Mouse (Mus musculus): Measurements from ENCODE around the gene Sgms1. TPM values are rescaled to one million over a fixed set of nuclear protein-coding genes. Genes with fewer than 3 reads are reported as not detected.

The Sgms1 gene
- polyA plus RNA-seq, 1 experiment from 2014 or later = 9.9 TPM

GRCm38 (mm10) chr19:32276817-32277216, 112.7 kb downstream of the Sgms1 start:
- Histone ChIP-seq H3K27ac (no peak overlapping the region), H3K4me3 (no peak overlapping the region), H3K27me3 (no peaks in the 10 kb centered on the region), H3K4me2 (no peak overlapping the region), H3K4me1 (no peaks in the 10 kb centered on the region), H3K9ac (no peak overlapping the region), H3K36me3 (ENCODE audit: poor library complexity, severe bottlenecking) (no peaks in the 10 kb centered on the region), H3K9me3 (replicated peaks) (no peaks in the 10 kb centered on the region)
- 94% methylated on average over 8 of the region's 8 CpGs for WGBS
- no peak for ATAC-seq

- no peak for ATAC-seq
- Histone ChIP-seq H3K4me3 (no peak overlapping the region), H3K9ac (no peak overlapping the region), H3K9me3 (replicated peaks) (no peaks in the 10 kb centered on the region), H3K4me2 (no peak overlapping the region), H3K36me3 (ENCODE audit: poor library complexity, severe bottlenecking) (no peaks in the 10 kb centered on the region), H3K4me1 (no peaks in the 10 kb centered on the region), H3K27me3 (no peaks in the 10 kb centered on the region), H3K27ac (no peak overlapping the region)
- 93% methylated on average over 5 of the region's 5 CpGs for WGBS
Observed at GRCm38 (mm10) chr19:32276263-32276662, 113.3 kb downstream of the Sgms1 start.

- WGBS = 89% methylated on average over 14 of the region's 14 CpGs
- Histone ChIP-seq H3K4me3 (no peak overlapping the region), H3K4me1 (no peaks in the 10 kb centered on the region), H3K36me3 (ENCODE audit: poor library complexity, severe bottlenecking) (no peaks in the 10 kb centered on the region), H3K27ac (no peak overlapping the region), H3K9ac (no peak overlapping the region), H3K9me3 (replicated peaks) (no peaks in the 10 kb centered on the region), H3K27me3 (no peaks in the 10 kb centered on the region), H3K4me2 (no peak overlapping the region)
- no peak for ATAC-seq
Observed at GRCm38 (mm10) chr19:32275068-32275925, 114.2 kb downstream of the Sgms1 start.

- Histone ChIP-seq H3K9me3 (replicated peaks) (no peaks in the 10 kb centered on the region), H3K4me1 (no peaks in the 10 kb centered on the region), H3K4me3 (no peak overlapping the region), H3K9ac (no peak overlapping the region), H3K27me3 (no peaks in the 10 kb centered on the region), H3K4me2 (no peak overlapping the region), H3K27ac (no peak overlapping the region), H3K36me3 (ENCODE audit: poor library complexity, severe bottlenecking) (no peaks in the 10 kb centered on the region)
- ATAC-seq = no peak
- 77% methylated on average over 2 of the region's 2 CpGs for WGBS
Observed at GRCm38 (mm10) chr19:32274145-32274544, 115.4 kb downstream of the Sgms1 start.

- 52% methylated on average over 3 of the region's 3 CpGs for WGBS
Observed at GRCm38 (mm10) chr19:32273714-32274113, 115.8 kb downstream of the Sgms1 start.

GRCm38 (mm10) chr19:32272475-32273260, 116.8 kb downstream of the Sgms1 start:
- Histone ChIP-seq H3K9ac (no peak overlapping the region), H3K36me3 (ENCODE audit: poor library complexity, severe bottlenecking) (no peaks in the 10 kb centered on the region), H3K4me1 (no peaks in the 10 kb centered on the region), H3K9me3 (replicated peaks) (no peaks in the 10 kb centered on the region), H3K4me3 (no peak overlapping the region), H3K27ac (no peak overlapping the region), H3K4me2 (no peak overlapping the region), H3K27me3 (no peaks in the 10 kb centered on the region)
- no peak for ATAC-seq
- WGBS = 88% methylated on average over 6 of the region's 6 CpGs

More at GRCm38 (mm10) chr19:32273714-32274113, 115.8 kb downstream of the Sgms1 start:
- H3K4me3 ChIP-seq = no peak overlapping the region
- H3K36me3 ChIP-seq (ENCODE audit: poor library complexity, severe bottlenecking) = no peaks in the 10 kb centered on the region
- ATAC-seq = no peak
- no peak overlapping the region for H3K9ac ChIP-seq
- no peaks in the 10 kb centered on the region for H3K4me1 ChIP-seq
- H3K27ac ChIP-seq = no peak overlapping the region
- no peaks in the 10 kb centered on the region for H3K9me3 ChIP-seq (replicated peaks)
- H3K27me3 ChIP-seq = no peaks in the 10 kb centered on the region
- no peak overlapping the region for H3K4me2 ChIP-seq

- WGBS = 90% methylated on average over 11 of the region's 11 CpGs
- no peak overlapping the region for H3K27ac ChIP-seq
- no peaks in the 10 kb centered on the region for H3K9me3 ChIP-seq (replicated peaks)
- no peaks in the 10 kb centered on the region for H3K27me3 ChIP-seq
- H3K9ac ChIP-seq = no peak overlapping the region
- H3K36me3 ChIP-seq (ENCODE audit: poor library complexity, severe bottlenecking) = no peaks in the 10 kb centered on the region
- no peak for ATAC-seq
- H3K4me1 ChIP-seq = no peaks in the 10 kb centered on the region
- no peak overlapping the region for H3K4me2 ChIP-seq
- no peak overlapping the region for H3K4me3 ChIP-seq
Observed at GRCm38 (mm10) chr19:32271455-32272200, 117.9 kb downstream of the Sgms1 start.

- no peak for ATAC-seq
- no peaks in the 10 kb centered on the region for H3K27me3 ChIP-seq
- no peaks in the 10 kb centered on the region for H3K36me3 ChIP-seq (ENCODE audit: poor library complexity, severe bottlenecking)
Observed at GRCm38 (mm10) chr19:32269844-32270176, 119.7 kb downstream of the Sgms1 start.

GRCm38 (mm10) chr19:32269141-32269843, 120.2 kb downstream of the Sgms1 start:
- Histone ChIP-seq H3K9ac (no peak overlapping the region), H3K36me3 (ENCODE audit: poor library complexity, severe bottlenecking) (no peaks in the 10 kb centered on the region), H3K27me3 (no peaks in the 10 kb centered on the region), H3K4me3 (no peak overlapping the region), H3K4me1 (no peaks in the 10 kb centered on the region), H3K9me3 (replicated peaks) (no peaks in the 10 kb centered on the region), H3K4me2 (no peak overlapping the region), H3K27ac (no peak overlapping the region)
- ATAC-seq = no peak
- 89% methylated on average over 12 of the region's 12 CpGs for WGBS

More at GRCm38 (mm10) chr19:32269844-32270176, 119.7 kb downstream of the Sgms1 start:
- Histone ChIP-seq H3K9me3 (replicated peaks) (no peaks in the 10 kb centered on the region), H3K4me1 (no peaks in the 10 kb centered on the region), H3K9ac (no peak overlapping the region), H3K4me3 (no peak overlapping the region), H3K4me2 (no peak overlapping the region), H3K27ac (no peak overlapping the region)
- 92% methylated on average over 6 of the region's 6 CpGs for WGBS

GRCm38 (mm10) chr19:32268562-32268961, 121.0 kb downstream of the Sgms1 start:
- Histone ChIP-seq H3K4me1 (no peaks in the 10 kb centered on the region), H3K27me3 (no peaks in the 10 kb centered on the region), H3K4me3 (no peak overlapping the region), H3K27ac (no peak overlapping the region), H3K4me2 (no peak overlapping the region), H3K9me3 (replicated peaks) (no peaks in the 10 kb centered on the region), H3K36me3 (ENCODE audit: poor library complexity, severe bottlenecking) (no peaks in the 10 kb centered on the region), H3K9ac (no peak overlapping the region)
- 75% methylated on average over 9 of the region's 9 CpGs for WGBS
- no peak for ATAC-seq

- Histone ChIP-seq H3K9me3 (replicated peaks) (no peaks in the 10 kb centered on the region), H3K4me1 (no peaks in the 10 kb centered on the region), H3K4me2 (no peak overlapping the region), H3K4me3 (no peak overlapping the region), H3K27me3 (no peaks in the 10 kb centered on the region), H3K27ac (no peak overlapping the region), H3K36me3 (ENCODE audit: poor library complexity, severe bottlenecking) (no peaks in the 10 kb centered on the region), H3K9ac (no peak overlapping the region)
- WGBS = 75% methylated on average over 9 of the region's 9 CpGs
- ATAC-seq = no peak
Observed at GRCm38 (mm10) chr19:32266385-32267252, 122.9 kb downstream of the Sgms1 start.
